Mouse (Mus musculus): ENCODE data around the gene Atp2b2.

The Atp2b2 gene

DNA sequence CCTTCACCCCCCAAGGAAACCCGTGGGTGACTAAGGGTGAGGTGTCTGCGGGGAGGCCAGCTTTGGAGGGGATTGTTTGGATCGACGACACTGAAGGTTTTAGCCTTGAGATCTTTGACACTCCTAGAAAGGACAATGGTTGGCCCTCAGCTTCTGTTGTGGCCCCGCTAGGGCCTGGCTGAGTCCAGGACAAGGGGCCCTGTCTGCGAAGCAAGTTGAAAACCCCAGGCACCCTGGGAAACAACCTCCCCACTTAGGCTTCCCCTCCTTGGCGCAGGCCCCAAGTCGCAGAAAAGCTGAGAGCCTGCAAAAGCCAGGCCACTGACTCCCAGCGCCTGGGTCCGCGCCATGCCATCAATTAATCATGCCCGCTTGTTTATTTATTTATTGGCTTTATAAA, at the start of gene Atp2b2:
Atp2b2 (minus strand) TSS at position 282 of the 400 bp plus-strand sequence.
- no peak for DNase-seq (ENCODE audit: low read depth, low spot score)

DNA sequence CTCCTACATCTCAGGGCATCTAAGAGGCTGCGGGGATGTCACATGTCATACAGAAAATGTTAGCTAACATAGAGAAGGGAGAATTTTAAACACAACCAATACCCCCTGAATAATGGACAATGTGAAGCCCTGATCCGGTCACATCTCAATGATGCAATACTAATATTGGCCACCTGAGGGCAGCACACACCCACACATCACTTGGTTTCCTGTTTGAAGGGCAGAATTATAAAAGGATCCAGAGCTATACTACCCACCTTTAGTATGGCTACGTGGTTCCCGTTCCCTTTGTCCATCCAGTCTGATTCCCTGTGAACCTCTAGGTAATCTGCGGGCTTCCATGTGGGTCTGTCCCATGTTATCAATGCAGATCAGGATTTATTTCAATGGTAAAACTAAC, 47.2 kb upstream of the Atp2b2 start:
- peak; percentile 46 for DNase-seq (ENCODE audit: low read depth, low spot score)

DNA sequence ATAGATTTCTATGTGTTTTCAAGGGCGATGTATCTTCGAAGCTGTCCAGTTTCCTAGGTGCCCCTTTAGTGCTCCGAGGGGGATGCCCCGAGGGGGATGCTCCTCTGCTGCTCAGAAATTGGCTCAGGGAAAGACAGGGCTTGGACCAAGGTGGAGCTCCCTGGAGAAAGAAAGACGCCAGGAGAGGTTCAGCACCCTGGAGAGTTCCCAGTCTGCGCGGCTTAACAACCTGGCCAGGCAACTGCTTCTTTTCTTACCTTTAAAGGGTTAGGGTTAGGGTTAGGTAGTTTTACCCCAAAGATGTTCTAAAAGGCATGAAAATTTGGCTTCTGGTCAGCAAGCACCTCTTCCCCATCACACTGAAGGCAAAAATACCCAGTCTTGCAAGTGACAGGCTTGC, 44.7 kb upstream of the Atp2b2 start:
- peak; percentile 51 for DNase-seq (ENCODE audit: low read depth, low spot score)

DNA sequence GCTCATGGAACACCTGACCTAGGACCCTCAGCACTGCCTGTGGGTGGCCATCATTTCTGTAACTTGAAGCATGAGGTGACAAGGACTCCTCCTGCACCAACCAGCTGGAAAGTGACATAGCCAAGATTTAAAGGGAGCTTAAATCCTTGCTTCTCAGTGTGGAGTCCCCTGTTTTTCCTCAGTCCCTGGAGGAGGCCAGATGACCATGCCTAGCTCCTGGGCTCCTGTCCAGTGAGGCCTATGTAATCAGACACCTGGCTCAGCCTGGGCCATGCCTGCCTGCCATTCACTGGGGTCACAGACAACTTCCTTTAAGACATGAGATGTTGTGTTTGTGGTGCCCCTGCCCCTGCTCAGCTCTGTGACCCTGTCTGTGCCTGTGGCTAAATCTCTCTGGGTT, 36.1 kb upstream of the Atp2b2 start:
- DNase-seq (ENCODE audit: low read depth, low spot score) = no peak

DNA sequence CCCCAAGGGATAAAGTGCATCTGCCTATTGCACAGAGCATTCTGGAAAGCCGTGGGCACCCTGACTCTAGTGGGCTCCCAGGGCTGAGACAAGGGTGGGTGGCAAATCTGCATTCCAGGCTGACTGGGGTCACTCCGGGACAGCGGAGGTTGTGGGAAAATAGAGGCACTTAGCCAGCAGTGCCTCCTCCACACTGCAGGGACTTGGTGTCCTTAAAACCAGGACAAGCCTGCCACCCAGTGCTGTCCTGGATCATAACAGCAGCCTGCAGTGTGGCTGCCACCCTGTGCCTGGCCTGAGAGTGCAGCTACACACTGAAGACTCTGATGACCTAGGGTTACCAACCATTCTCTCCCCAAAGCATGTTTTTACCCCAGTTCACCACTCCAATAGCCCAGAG, 34.1 kb upstream of the Atp2b2 start:
- no peak for DNase-seq (ENCODE audit: low read depth, low spot score)

DNA sequence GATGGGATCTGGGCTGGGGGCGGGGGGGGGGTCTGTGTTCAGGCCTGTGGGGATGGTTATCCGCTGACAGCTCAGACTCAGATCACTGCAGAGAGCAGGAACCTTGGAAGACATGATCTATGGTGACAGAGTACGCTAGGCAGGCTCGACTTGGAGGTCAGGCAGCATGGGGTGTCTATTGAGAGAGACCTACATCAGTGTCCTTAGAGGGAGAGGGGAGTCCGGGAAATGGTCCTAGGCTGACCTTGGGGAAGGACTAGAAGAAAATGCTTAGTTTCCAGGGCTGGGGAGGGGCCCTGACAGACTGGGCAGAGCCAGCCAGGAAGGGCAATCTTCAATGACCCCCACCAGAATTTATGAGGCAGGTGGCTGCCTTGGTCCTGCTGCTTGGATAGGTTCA, 33.6 kb upstream of the Atp2b2 start:
- no peak for DNase-seq (ENCODE audit: low read depth, low spot score)

DNA sequence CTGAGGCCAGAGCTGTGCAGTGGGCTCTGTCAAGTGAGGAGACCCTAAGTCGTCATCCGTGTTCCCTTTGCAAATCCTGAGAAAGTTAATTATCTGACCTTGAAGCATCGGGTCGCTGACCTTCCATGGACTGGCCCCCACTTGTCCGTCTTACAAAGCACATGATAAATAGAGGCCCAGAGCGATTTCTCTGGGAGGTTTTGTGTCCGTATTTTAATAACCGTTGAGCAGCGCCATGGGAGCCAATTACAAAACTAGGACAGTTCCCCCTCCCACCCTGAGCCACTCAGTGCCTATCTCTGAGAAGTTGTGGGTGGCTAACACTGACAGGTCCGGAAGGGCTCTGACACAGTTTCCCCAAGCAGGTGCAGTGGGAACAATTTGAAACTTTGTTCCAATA, 32.5 kb upstream of the Atp2b2 start:
- no peak for DNase-seq (ENCODE audit: low read depth, low spot score)

DNA sequence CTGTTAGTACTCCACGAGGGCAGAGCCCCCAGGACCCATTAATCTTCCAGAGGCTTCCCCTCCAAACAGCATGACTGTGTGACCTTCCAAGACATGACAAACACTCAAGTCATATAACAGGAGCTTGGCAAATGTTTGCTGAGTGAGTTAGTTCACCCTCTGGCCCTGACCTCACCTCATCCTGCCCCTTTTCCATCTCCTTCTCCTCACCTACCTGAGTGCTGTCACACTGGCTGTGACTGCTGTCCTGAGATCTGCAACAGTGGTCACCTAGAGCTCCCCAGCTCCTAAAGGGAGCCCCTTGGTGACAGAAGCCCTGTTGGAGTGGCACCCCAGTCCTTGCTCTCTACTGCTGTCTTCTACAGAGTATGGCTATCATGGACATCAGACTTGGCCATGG, 31.8 kb upstream of the Atp2b2 start:
- DNase-seq (ENCODE audit: low read depth, low spot score) = no peak

DNA sequence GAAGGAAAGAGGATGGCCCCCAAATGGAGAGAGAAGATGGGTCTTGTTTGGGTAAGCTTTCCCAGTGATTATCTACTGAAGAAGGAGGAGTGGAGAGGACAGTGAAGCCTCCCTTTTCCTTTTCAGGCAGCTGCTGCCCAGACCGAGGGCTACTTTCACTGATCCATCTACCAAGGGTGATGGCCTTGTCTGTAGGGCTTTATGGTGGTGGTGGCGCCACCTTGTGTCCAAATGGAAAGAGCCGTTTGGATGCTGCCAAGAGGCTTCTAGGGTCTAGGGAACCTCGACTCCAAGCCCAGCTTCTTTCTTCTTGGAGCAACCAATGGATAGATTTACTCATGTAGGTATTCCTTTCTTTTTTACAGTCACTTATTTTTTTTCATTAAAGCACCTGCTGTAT, 29.2 kb upstream of the Atp2b2 start:
- peak; percentile 51 for DNase-seq (ENCODE audit: low read depth, low spot score)

DNA sequence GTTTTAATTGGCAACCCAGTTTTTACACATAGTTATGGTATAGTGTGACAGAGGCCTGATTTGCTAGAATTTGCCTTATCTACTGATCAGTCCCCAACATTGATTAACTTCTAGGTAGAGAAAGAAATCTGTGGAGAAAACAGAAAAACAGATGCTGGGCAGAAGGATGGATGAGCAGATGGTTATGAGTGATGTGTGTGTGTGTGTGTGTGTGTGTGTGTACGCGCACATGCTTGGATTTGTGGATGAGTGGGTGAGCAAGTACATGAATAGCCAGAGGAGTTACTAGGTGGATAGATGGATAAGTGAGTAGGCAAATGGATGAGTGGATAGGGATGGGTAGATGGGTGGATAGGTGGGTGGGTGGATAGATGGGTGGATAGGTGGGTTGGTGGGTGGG, 20.7 kb upstream of the Atp2b2 start:
- DNase-seq (ENCODE audit: low read depth, low spot score) = no peak

DNA sequence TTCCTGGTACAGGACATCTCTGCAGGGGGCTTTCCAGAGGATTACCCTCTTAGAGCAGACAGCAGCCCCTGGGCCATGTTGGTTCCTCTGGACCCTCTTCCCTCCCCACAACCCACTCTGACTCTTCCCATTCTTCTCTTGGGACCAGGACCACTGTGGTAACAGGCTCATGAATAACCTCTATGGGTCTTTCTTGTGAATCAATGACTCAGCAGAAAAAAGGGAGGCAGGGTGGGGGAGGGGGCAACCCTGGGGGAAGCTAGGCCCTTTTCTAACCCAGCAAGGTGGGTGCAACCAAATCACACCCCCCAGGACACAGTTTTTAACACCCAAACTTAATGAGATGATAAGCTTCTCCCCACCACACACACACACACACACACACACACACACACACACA, 20.3 kb upstream of the Atp2b2 start:
- DNase-seq (ENCODE audit: low read depth, low spot score) = no peak

DNA sequence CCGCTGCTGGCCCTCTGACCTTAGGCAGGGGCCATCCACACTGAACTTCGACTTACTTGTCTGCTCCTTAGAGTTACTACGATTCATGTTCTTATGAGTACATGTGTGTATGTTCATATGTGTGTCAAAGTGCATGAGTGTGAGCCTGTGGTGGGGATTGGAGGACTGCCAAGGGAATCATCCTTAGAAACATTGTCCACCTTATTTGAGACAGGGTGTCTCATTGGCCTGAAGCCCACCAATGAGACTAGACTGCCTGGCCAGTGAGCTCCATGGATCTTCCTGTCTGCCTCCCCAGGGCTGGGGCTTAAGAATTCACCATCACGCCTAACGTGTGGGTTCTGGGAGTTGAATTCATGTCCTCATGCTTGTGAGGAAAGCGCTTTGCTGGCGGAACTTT, 16.8 kb upstream of the Atp2b2 start:
- no peak for DNase-seq (ENCODE audit: low read depth, low spot score)

DNA sequence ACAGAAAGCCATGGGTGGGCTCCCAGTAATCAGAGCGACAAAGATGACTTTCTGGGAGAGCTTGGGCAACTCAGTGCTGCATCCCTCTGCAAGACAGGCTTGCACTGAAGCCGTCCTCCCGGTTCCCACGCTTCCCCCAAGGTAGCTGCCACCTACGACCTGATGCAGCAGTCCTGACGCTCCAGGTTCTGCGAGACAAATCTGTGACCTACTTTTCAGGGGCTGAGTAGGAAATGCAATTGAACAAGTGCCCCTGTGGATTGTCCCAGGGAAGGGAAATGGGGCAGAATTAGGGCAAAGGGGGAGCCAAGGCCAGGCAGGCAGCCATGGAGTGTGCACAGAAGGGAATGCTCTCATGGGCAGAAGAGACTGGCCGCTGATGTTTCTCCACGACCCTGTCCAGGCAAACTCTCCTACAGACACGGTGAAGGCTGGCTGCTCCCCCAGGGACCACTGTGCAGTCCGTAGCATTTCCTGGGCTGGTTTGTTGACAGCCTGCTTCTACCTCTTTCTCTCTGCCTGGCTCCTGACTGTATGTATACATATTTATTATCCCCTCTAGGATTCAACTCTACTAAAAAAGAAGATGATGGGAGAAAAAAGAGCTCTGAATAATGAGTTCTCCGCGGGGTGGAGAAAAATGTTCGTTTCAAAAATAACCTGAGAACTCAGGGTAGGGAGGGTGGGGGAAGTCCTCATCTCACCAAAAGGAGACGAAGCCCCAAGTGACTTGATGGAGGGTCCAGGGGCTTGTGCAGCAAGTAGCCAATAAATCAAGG, 15.8 kb upstream of the Atp2b2 start:
- DNase-seq (ENCODE audit: low read depth, low spot score) = no peak

DNA sequence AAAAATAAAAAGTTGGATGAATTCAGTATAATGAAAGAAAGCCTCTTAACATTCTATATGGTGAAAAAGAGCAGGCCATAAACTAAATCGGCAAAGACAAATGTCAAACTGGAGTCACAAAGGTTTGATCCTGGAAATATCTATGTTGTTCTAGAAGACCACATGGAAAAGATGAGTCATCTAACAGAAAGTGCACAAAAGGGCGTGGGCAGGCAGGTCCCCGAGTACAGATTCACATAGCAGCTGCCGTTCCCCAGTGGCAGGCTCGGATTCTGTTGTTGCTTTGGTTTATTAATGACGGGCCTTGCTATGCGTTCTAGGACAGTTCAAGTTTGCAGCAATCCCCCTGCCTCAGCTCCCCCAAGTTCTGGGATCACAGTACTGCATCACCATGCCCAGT, 12.9 kb upstream of the Atp2b2 start:
- no peak for DNase-seq (ENCODE audit: low read depth, low spot score)

DNA sequence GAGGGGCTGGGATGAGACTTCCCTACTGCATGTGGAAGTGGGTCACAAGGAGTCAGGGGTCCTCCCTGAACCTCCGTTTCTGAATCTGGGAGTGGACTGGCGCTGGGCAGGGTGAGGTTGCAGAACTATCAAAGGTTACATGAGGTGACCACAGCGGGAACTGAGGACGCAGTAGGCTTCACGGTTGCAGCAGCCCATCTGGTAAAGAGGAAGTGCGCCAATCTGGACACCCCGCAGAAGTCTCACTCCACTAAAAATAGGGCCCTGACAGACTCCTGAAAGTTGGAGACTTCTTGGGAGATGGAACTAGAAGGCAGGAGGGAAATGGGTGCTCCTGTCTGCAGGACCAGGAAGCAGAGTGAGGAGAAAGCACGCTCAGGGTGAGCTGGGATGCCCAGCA, 2.5 kb upstream of the Atp2b2 start:
- DNase-seq (ENCODE audit: low read depth, low spot score) = no peak

DNA sequence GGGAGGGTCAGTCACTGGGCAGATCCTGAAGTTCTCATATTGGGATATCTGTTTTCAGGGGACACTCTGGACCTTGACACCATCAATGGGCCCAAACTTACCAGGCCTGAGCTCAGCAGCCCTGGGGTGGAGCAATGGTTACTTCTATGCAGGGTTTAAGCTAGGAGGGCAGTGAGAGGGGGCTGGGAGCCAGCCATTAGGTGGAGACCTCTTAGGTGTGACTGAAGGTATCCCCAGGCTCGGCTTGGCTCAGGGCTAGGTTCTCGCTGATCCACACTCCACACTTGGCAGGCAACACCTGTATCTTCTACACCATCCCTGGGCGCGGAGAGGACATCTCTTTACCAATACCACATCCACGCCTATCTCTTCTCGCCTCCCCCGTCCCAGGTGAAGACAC, 423 bp upstream of the Atp2b2 start:
- DNase-seq (ENCODE audit: low read depth, low spot score) = no peak

DNA sequence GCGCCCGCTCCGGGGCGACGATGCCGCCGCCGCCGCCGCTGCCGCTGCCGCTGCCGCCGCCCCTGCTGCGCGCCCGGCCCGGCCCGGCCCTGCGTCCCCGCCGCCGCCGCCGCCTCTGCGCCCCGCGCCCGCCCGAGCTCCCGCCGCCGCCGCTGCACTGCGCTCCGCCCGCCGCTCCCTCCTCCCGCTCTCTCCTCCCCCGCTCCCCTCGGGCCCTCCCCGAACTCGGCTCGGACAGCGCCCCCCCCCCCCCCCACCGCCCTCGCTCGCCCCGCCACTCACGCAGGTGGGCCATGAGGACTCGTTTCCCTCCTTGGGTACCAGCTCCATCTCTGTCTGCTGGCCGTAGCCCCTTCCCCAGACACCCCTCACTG, 515 bp downstream of the Atp2b2 start:
- DNase-seq (ENCODE audit: low read depth, low spot score) = no peak

DNA sequence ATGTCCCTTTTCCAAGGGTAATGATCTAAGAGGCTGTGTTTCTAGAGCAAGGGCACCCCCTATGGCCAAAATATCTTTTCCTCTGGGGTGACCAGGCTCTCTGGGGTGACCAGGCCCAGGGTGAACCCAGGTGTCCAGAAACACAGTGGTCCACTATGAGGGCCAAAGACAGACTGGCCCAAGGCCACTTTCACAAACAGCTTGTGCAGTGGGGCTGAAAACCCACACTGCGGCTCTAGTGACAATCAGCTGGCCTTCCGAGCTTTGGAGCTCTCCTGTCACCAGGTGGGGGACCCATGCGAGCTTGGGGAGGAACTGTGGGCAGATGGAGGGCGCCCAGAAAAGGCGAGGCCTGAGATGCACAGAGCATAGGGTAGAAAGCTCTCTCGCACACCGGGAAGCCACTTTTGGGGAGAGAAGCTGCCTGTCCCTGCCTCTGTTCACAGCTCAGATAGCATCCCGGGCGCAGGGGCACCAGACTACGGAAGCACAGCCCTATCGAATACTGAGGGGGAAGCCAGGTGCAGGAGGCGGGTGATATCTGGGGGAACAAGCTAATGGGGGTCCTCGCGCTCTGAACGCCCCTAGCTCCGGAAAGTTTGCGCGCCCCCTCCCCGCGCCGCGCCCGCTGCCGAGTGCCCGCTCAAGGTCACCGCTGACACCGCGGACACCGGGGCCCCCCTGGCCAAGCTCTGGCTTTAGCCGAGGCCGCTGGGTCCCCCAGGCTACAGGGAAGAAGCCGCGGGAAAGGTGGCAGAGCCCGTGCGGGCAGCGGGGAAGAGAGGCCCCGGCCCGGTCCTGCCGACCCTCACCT, 1.1 kb downstream of the Atp2b2 start:
- DNase-seq (ENCODE audit: low read depth, low spot score) = no peak

DNA sequence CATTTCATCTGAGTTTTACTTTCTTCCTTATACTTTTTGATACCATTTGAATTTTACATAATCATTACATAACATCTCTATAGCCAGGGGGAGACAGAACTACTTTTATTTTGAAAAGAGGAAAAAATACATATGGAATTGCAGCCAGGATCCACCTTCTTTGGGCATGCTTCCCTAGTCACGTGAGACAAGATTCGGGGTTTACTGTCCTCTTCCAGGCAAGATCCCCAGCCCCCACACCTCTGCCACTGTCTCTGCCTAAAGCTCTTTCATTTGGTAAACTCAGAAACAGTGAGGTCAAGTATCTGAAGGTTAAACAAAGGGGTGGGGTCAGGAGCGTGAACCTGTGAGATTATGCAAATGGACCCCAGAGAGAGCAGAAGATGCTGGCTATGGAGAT, 6.7 kb downstream of the Atp2b2 start:
- no peak for DNase-seq (ENCODE audit: low read depth, low spot score)

DNA sequence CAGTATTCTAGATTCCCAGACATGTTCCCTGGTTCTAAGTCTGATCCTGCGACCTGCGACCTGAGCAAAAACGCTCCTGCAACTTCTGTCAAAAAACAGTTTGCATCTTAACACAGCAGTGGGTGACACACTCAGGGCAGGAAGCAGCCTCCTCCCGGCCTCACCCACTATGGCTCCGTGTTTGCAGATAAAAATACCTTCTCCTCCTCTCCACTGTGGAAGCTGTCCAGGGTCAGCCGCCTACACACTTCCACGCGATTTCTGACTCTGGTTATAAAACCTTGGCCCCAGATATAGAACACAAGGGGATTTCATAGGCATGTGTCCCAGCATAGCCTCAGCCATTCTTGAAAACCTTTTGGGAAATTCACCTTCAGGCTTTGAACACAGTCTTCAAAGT, 9.6 kb downstream of the Atp2b2 start:
- DNase-seq (ENCODE audit: low read depth, low spot score) = no peak

DNA sequence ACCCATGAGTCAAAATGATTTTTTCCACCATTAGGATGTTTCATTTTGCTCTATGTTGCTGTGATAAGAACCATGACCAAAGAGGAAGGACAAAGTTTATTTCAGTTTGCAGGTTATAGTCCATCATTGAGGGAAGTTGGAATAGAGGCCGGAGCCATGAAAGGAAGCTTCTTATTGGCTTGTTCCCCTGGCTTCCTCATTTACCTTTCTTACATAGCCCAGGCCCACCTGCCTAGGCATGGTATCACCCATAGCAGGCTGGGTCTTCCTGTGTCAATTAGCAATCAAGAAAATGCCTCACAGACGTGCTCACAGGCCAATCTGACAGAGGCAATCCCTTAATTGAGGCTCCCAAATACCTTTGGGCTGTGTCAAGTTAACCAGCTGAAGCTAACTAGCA, 18.6 kb downstream of the Atp2b2 start:
- DNase-seq (ENCODE audit: low read depth, low spot score) = no peak

DNA sequence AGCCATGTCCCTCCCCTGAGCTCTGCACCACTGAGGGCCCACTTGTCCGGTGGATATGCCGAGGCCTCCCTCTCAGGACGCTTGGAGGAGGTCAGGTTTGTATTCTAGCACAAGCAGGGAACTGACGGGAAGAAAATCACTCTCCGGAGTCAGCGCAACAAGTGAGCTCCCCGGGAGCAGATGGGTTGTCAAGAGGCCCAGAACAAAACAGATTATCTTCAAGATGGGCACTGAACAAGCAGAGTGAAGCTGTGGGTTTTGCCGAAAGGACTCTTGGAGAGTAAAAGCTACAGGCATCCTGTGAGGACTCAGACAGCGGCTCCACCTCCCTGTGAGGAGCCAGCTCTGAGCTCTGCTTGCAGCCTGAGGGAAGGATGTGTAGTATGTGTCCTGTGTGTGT, 20.3 kb downstream of the Atp2b2 start:
- DNase-seq (ENCODE audit: low read depth, low spot score) = no peak

DNA sequence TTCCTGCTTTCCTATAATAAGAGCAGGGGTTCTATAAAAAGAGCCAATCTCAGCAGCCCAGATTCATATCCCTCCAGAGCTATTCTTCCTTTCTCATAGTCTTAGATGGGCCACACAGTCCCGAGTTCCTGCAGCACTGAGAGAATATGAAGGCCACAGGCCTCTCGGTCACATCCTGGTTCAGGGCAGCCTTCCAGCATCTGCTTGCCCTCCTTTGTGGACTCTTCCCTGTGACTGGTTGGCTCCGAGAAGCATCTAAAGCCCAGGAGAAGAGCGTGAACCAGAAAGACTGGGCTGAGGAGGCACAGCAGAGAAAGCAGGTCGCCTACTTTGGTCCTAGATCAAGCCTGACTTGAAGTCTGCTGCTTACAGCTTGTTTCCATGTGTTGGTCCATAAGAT, 28.6 kb downstream of the Atp2b2 start:
- DNase-seq (ENCODE audit: low read depth, low spot score) = no peak
